Mouse (Mus musculus) frontal cortex, postnatal 36 days (tissue): ENCODE data around the gene Eda.
"Not testable (repeated sequence)": the region's sequence is repeated elsewhere in the genome, so short reads cannot be mapped to it uniquely, and the experiment has no call there.

Experiments used
- DNase-seq, 2 experiments: peaks; one replicate each; pipeline ENCODE4 v3.0.0; 2022; ENCODE audit warnings: low spot score in 2 of 2

Gene Eda

GRCm38 (mm10) chrX:100409245-100409644, 433.8 kb downstream of the Eda start:
- DNase-seq, result no peak

DNA sequence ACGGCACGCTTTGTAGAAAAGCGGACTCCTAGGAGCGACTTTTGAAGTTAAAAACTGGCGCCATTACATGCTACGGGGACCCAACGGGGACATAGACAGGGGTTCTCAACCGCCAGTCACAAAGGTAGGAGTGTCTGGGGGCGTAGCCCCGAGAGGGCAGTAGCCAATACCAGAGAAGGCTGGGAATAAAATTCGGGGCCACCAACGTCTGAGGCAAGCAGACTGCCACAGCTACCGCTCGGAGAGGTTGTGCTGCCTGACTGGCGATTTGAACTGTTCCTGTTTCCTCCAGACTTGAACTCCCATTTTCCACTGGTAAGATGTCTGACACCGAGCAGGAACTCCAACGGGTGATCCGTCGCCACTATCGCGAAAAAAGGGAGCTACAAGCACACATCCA, 453.3 kb downstream of the Eda start, which contains the start of gene Otud6a:
TSS of gene Otud6a (plus strand) at position 321 of the 400 bp plus-strand sequence.
- DNase-seq, result no peak

- no peak for DNase-seq
Observed at GRCm38 (mm10) chrX:100432311-100432710, 456.9 kb downstream of the Eda start.

- not testable (repeated sequence) for DNase-seq
Observed at GRCm38 (mm10) chrX:100442617-100443016, 467.2 kb downstream of the Eda start, which contains the start of gene Awat2. Gene Awat2 (minus strand): TSS chrX:100442717.

GRCm38 (mm10) chrX:100443532-100443931, 468.1 kb downstream of the Eda start:
- DNase-seq, result no peak
